Mouse (Mus musculus) testis, adult 2 months (tissue): Measurements from ENCODE around the gene Aacs. TPM values are rescaled to one million over a fixed set of nuclear protein-coding genes. Genes with fewer than 3 reads are reported as not detected.

ENCODE experiments used
- H3K27ac ChIP-seq: fragments of 200-500 bp; 2 replicates; pipeline ENCODE4 v1.5.1; 2012; ENCODE audit warnings: low read depth, low read length; ENCODE audit not compliant: control insufficient read depth, insufficient read depth
- H3K27me3 ChIP-seq: fragments of 200-500 bp; 2 replicates; pipeline ENCODE4 v1.6.1; 2012; ENCODE audit warnings: mild to moderate bottlenecking, low read length, moderate library complexity; ENCODE audit not compliant: control insufficient read depth, insufficient read depth
- H3K36me3 ChIP-seq: fragments of 200-500 bp; 2 replicates; pipeline ENCODE4 v1.6.1; 2012; ENCODE audit warnings: mild to moderate bottlenecking, low read length; ENCODE audit not compliant: control insufficient read depth, insufficient read depth
- H3K4me1 ChIP-seq: fragments of 200-500 bp; 2 replicates; pipeline ENCODE4 v1.6.1; 2012; ENCODE audit warnings: low read length; ENCODE audit not compliant: control insufficient read depth, insufficient read depth
- H3K4me3 ChIP-seq: fragments of 200-500 bp; 2 replicates; pipeline ENCODE4 v1.5.1; 2012; ENCODE audit warnings: low read depth, mild to moderate bottlenecking, low read length, moderate library complexity, mixed read lengths; ENCODE audit not compliant: control insufficient read depth
- CTCF ChIP-seq: fragments of 200-500 bp; IDR thresholded peaks from 2 replicates; pipeline ENCODE4 v1.5.1; 2012; ENCODE audit warnings: low read depth, mild to moderate bottlenecking, inconsistent platforms, low read length, moderate library complexity; ENCODE audit not compliant: control insufficient read depth, insufficient read depth, insufficient replicate concordance
- POLR2A ChIP-seq: fragments of 200-500 bp; IDR thresholded peaks from 2 replicates; pipeline ENCODE4 v1.6.1; 2012; ENCODE audit warnings: low read depth, mild to moderate bottlenecking, inconsistent platforms, low read length, moderate library complexity; ENCODE audit not compliant: control insufficient read depth
- polyA plus RNA-seq: library from polyadenylated mRNA; depleted of rRNA; stranded (reverse); fragments of >200 nt; gene quantifications from 2 replicates; pipeline ENCODE4 v1.2.3, GENCODE M21; 2012

Aacs gene
- polyA plus RNA-seq, 1 experiment, result 90.7 TPM

DNA sequence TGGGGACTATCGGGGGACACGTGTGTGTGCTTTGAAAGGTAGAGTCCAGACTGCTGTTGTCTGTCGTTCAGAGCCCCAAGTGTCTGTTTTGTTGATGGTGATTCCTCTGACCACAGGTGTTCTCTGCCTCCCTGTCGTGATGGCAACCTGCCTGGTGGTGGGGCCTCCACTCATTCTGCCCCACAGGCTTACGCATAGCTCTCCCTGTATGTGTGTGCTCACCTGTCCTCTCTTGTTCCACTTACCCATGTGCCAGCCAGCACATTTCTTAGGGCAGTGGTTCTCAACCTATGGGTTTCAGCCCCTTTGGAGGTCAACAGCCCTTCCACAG, 17.4 kb downstream of the Aacs start:
- H3K36me3 ChIP-seq, result peaks cover 2% of the 10 kb centered on the region; the same call in 1 of the 2 replicates
- no peaks in the 10 kb centered on the region for H3K4me1 ChIP-seq
- TF ChIP-seq CTCF (no peak), POLR2A (no peak)
- no peak overlapping the region for H3K4me3 ChIP-seq
- no peak overlapping the region for H3K27ac ChIP-seq
- H3K27me3 ChIP-seq, result no peaks in the 10 kb centered on the region

DNA sequence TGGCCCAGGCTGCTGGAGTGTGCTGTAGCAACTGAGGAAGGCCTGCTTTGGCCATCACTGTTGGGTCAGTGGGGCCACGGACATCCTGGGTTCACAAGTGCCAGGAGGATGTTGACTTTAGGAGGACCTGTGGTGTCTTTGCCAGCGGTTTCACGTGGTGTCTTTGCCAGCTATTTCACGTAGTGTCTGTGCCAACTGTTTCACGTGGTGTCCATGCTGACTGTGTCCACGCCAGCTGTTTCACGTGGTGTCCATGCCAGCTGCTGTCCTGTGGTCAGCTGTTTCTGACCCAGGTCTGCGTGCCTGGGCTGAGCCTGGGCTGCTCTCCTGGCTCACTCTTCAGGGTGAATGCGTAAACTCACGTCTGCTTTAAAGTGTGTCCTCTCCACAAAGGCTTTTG, 20.0 kb downstream of the Aacs start:
- Histone ChIP-seq H3K27ac (no peak overlapping the region), H3K4me1 (no peaks in the 10 kb centered on the region), H3K4me3 (no peak overlapping the region), H3K27me3 (no peaks in the 10 kb centered on the region), H3K36me3 (peaks cover 2% of the 10 kb centered on the region; the same call in 1 of the 2 replicates)
- TF ChIP-seq CTCF (no peak), POLR2A (no peak)

DNA sequence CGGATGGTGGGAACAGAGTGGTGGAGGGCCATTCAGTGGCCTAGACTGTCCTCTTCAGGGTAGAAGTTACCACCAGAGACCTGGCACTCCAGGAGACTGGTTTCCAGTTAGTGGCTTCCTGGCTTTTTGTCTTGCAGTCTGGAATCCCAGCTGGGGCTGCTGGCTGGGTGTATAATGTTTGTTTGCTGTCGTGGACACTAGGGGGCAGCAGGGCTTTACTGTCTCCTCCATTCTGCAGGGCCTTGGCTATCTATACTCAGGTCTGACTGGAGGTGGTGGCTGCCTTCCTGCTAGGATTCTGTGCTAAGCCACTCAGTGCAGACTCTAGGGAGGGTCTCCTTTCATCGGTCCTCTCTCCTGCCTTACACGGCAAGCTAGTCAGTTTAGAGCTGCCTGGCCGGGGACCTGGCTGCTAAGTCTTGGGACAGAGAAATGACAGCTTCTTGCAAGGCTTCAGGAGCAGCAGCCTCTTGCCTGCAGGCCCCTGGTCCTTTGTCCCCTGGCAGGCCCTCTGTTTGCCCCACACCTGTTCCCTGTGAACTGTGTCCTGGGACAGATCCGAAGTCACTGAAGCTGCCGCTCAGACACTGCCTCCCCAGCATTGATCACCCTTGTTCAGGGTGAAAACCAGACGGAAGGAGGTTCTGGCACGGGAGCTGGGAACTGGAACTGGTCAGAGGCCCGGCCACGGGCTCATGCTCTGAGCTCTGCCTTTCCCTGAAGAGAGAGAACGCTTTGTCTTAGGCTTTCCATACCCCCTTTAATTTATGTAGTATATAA, 22.4 kb downstream of the Aacs start:
- Histone ChIP-seq H3K27ac (no peak overlapping the region), H3K36me3 (peaks cover 2% of the 10 kb centered on the region; the same call in 1 of the 2 replicates), H3K4me3 (peak overlapping the region; percentile 75), H3K27me3 (no peaks in the 10 kb centered on the region), H3K4me1 (no peaks in the 10 kb centered on the region)
- peak; percentile 63; the same call in 1 of the 2 replicates for TF ChIP-seq CTCF
- no peak for TF ChIP-seq POLR2A

DNA sequence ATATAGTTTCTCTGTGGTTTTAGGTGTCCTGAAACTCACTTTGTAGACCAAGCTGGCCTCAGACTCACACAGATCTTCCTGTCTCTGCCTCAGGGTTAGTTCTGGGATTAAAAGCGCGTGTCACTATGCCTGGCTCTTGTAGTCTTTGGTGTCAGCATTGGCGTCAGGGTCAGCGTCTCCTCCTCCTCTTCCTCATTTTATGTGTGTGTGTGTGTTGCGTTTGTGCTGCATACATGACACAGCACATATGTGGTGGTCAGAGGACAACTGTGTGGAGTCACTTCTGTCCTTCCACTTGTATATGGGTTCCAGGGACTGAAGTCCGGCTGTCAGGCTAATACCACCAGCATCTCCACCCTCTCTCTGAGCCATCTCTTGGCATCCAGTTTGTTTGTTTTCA, 25.9 kb downstream of the Aacs start:
- TF ChIP-seq POLR2A, result no peak
- TF ChIP-seq CTCF, result no peak
- H3K36me3 ChIP-seq, result peaks cover 2% of the 10 kb centered on the region
- no peak overlapping the region for H3K27ac ChIP-seq
- H3K27me3 ChIP-seq, result no peaks in the 10 kb centered on the region
- no peak overlapping the region for H3K4me3 ChIP-seq
- H3K4me1 ChIP-seq, result no peaks in the 10 kb centered on the region

DNA sequence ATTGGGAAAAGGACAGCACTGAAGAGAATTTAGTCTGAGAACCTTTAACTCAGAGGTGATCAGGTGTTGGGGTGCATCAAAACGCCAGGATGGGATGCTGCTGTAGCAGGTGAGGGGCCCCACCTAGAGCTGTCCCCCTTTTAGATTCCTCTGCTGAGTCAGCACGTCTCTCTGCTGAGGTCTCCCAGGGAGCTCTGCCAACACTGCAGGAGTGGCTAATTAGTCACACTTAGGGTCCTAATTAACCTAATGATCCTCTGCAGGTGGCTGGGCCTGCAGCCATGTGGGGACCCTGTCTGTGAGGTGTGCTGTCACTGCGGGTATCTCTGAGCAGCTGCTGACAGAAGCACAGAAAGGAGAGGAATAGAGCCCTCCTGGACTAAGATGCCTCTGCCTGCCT, 26.6 kb downstream of the Aacs start:
- no peaks in the 10 kb centered on the region for H3K27me3 ChIP-seq
- peaks cover 2% of the 10 kb centered on the region for H3K36me3 ChIP-seq
- H3K4me3 ChIP-seq, result no peak overlapping the region
- no peaks in the 10 kb centered on the region for H3K4me1 ChIP-seq
- no peak for TF ChIP-seq POLR2A
- TF ChIP-seq CTCF, result no peak
- H3K27ac ChIP-seq, result no peak overlapping the region

DNA sequence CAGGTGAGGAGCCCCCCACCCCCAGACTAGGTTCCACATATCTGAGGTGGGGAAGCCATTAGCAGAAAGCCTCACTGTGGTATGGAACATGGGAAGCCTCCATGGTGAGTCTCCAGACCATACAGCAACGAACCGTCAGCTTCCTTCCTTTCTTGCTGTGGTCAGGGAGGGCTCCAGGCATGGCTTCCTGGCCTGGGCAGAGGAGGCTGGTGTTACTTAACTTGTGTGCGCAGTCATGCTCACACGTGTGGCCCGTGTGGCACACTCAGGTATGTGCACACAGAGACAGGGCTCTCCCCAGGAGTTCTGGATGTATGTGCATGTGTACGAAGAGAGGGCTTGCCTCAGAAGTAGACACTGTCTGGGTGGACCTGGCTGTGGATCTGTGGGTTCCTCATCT, 28.0 kb downstream of the Aacs start:
- Histone ChIP-seq H3K27ac (no peak overlapping the region), H3K4me3 (no peak overlapping the region), H3K27me3 (no peaks in the 10 kb centered on the region), H3K4me1 (no peaks in the 10 kb centered on the region), H3K36me3 (peaks cover 2% of the 10 kb centered on the region)
- TF ChIP-seq CTCF, result no peak
- TF ChIP-seq POLR2A, result no peak

DNA sequence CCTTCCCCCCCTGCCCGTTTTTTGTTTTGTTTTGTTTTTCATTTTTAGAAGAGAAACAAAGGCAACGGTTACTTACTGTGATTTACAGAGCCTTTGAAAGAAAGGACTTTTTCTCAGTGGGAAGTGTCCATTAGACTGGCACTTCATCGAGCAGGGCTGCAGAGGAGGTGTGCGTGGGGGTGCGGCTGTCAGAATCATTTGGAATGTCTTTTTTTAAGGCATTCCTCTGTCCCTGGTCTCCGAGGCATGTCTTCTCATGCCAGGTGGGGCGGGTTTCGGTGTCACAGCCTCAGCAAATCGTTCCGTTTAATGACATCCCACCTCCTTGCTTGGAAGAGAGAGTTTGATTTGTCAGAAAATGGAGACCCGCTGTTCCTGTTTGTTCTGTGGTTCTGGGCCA, 29.1 kb downstream of the Aacs start:
- Histone ChIP-seq H3K27ac (no peak overlapping the region), H3K4me3 (no peak overlapping the region), H3K36me3 (peaks cover 2% of the 10 kb centered on the region), H3K27me3 (no peaks in the 10 kb centered on the region), H3K4me1 (no peaks in the 10 kb centered on the region)
- TF ChIP-seq POLR2A, result no peak
